Mouse (Mus musculus) gastrocnemius, postnatal 36 days (tissue): ENCODE results near the gene Slc18a3. TPM values are rescaled to one million over a fixed set of nuclear protein-coding genes. Genes with fewer than 3 reads are reported as not detected.

Experiments used
- DNase-seq, 2 experiments: peaks; one replicate each; pipeline ENCODE4 v3.0.0; 2022
- intact Hi-C: fragments of 180-260 bp; cut with DNase I; formaldehyde crosslinking; loops from one replicate; pipeline ENCODE4 v1.15.1; 2025
- long read RNA-seq, 2 experiments: library from polyadenylated mRNA; stranded (forward); transcript quantifications; one replicate each; pipeline ENCODE4 v2.0.0; 2021
- total RNA-seq, 2 experiments: library from RNA; stranded (reverse); gene quantifications; 2 replicates each; pipeline ENCODE4 v1.2.3; 2021

The Slc18a3 gene
- not detected for total RNA-seq
- long read RNA-seq, experiment 1, result 0 reads
- long read RNA-seq, experiment 2, result 0 reads

DNA sequence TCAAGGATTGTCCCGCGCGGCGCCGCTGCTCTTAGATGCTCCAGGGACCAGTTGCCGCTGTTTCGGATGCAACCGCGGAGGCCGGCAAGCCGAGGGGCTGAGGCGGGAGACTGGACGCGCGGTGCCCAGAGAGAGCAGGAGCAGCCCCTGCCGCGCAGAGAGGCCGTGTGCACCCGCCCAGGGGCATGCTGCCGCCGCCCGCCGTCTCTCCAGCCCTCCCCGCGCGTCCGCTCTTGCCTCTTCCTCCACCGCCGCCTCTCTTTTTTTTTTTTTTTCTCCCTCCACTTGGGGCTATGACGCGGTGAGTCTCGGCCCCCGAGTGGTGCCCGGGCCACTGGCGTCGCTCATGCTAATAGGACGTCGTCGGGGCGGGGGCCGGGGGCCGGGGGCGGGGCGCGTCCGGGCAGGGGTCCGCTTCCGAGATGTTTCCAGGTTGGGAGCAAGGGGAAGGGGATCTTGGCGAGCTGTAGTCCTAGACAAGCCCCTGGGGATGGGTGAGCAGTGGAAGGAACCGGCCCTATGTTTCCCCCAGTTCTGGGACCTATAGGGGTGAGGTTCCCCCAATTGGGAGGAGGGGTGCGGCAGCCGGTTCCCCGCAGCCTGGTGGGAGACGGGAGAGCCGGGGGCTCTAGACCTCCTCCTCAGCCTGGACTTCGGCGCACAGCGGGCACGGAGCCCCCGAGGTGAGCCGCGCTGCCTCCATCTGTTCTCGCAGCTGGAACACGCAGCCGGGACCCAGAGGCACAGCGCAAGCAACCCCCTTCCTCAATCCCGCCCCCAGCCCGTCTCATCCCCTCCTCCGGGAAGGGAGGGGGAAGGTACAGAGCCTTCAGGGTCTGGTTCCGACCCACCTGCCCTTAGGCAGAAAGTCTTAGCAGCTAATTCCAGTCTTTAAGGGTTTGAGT, at the start of gene Slc18a3:
TSS of gene Slc18a3 (minus strand) at position 250 of the 905 bp plus-strand sequence.
- intact Hi-C loops, result loop anchor here (5.0 kb wide), 1 partner anchor 143 kb away; the partner anchor contains the start of gene Ogdhl
- no peak for DNase-seq

DNA sequence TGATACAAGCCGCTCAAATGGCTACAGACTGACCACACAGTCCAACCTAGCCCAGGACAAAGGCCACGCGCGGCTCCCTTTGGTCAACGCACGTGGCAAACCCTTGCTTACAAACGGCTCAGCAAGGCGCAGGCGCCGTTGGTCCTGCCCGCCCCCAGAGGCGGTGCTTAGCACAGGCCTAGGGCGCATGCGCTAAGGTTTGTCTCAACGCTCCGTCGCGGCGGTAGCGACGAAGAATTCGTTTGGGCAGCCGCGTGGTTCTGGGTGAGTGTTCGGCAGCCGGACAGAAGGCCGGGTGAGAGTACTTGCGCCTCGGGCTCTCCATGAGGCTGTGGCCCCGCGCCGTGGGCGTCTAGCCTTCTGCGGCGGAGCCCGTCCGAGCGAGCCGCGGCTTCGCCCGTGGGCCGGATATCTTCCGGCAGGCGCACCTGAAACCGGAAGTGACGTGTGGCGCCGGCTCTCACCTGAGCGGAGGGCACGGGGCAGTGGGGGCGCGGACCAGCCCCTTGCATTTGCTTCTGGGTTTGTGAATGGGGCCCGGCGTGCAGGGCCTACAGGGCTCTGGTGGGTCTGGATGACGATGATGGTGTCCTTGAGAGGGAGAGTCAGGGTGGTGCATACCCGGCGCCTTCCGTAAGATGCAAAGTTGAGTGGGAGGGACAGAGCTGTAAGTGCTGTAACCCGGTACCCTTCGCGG, 48.8 kb upstream of the Slc18a3 start, which contains the start of gene Ercc6:
TSS of gene Ercc6 (plus strand) at position 186 of the 697 bp plus-strand sequence.
- intact Hi-C loops, result no loop called here
- peak; percentile 91 to 93 for DNase-seq

DNA sequence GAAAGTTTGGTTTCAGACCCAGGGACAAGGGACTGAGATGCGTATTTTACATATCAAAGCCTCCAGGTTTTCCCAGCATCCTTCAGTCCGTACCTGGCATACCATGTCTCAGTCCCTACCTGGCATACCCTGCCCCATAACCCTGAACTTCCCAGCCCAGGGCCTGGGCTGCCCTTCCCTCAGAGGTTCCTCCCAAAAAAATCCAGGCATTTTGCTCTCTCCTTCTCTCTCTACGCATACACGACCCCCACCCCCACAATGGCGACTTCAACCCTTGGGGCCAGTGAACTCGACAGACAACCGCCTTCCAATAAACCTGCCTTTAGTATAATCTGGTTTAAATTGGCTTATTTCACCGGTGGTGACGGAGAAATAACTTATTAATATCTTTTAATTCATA, 48.3 kb upstream of the Slc18a3 start:
- intact Hi-C loops, result no loop called here
- no peak for DNase-seq

DNA sequence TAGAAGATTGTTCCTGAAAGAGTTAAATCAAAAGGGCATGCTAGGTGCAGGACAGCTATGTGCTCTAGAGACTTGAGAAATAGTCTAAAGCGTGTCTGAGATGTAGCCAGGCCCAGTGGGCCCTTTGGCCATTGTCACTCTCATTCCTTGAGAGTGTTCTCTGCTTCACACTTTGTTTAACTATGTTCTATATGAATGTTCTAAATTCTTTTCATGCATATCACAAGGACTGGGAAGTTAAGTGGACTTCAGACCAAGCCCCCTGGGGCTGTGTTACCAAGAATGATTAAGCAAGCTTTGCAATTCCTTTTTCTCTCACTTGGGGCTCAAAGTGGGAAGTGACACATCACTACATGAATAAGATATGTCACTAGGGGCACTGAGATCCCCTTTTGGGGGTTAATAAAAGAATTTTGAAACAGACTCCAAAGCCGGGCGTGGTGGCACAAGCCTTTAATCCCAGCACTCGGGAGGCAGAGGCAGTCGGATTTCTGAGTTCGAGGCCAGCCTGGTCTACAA, 44.9 kb upstream of the Slc18a3 start:
- intact Hi-C loops, result no loop called here
- no peak for DNase-seq

DNA sequence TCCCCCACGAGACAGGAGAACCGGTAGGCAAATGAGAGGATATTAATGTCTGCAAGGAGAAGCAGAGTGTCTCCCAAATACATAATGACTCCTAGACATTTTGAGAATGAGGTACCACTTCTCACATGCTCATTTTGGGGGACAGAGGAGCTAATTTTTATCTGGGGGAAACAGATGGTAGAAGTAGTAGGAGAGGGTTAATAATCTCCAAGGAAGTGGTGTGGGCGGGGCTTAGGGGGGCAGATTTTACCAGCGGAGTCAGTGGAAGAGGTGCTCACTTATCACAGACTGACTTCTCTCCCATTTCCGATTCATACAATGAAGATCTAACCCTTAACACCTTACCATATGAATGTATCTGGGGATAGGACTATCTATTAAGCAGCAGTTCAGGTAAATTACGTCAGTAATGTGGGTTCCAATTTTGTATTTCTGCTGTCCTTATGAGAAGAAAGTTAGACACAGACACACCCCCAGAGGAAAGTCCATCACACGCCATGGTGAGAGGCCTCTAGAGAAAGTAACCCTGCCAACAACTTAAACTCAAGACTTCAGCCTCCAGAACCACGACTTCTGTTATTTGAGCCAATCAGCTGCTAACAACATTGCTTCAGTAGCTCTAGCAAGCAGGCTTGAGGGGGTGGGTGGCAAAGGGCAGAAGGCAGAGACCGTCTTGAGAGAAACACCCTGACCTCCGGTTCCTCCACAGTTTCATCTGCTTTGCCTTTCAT, 43.6 kb upstream of the Slc18a3 start:
- no peak for DNase-seq
- intact Hi-C loops, result no loop called here

DNA sequence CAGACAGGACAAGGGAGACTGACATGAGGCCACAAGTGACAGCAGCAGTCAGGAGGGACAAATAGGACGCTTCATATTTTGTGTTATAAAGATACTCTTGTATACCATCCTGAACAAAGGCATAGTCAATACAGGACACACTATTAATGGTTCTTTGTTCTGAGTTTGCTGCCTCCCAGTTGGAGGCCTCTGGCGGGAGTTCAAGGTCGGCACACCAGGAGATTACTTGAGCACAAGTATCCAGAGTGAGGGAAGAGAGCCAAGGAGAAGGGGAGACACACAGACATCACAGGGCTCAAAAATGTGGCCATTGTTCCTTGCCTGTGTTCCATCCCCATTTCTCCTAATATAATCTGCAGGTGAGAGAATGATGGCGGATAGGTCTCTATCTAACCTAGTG, 42.6 kb upstream of the Slc18a3 start:
- intact Hi-C loops, result no loop called here
- no peak for DNase-seq

DNA sequence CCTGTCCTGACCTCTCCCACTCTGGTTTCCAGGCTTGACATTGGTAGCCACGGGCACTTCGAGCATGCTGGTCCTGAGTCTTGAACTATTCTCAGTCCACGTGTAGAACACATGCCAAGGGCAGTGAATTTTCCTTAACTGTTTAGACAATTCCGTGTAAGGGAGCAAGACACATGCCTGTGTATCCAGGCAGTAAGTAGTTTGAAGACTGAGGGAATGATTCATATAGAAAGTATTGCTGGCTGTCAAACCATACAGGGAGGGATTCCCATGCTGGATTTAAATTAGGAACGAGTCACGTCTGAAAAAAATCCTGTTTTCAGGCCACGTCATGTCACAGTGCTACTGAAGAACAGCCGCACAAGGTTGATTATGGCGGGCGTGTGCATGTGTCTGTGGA, 41.7 kb upstream of the Slc18a3 start:
- no peak for DNase-seq
- intact Hi-C loops, result no loop called here

DNA sequence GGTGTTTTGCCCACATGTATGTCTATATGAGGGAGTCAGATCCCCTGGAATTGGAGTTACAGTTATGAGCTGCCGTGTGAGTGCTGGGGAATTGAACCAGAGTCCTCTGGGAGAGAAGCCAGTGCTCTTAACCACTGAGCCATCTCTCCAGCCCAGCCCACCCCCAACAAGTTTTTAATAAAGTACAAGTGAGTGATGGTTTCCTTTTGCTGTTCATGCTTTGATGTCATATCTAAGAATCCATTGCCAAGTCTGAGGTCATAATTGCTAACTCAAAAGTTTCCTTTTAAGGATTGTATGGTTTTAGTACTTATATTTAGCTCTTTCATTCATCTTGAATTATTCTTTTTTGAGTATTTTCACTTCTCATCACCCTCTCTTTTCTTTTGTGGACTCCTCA, 39.2 kb upstream of the Slc18a3 start:
- no peak for DNase-seq
- intact Hi-C loops, result no loop called here

DNA sequence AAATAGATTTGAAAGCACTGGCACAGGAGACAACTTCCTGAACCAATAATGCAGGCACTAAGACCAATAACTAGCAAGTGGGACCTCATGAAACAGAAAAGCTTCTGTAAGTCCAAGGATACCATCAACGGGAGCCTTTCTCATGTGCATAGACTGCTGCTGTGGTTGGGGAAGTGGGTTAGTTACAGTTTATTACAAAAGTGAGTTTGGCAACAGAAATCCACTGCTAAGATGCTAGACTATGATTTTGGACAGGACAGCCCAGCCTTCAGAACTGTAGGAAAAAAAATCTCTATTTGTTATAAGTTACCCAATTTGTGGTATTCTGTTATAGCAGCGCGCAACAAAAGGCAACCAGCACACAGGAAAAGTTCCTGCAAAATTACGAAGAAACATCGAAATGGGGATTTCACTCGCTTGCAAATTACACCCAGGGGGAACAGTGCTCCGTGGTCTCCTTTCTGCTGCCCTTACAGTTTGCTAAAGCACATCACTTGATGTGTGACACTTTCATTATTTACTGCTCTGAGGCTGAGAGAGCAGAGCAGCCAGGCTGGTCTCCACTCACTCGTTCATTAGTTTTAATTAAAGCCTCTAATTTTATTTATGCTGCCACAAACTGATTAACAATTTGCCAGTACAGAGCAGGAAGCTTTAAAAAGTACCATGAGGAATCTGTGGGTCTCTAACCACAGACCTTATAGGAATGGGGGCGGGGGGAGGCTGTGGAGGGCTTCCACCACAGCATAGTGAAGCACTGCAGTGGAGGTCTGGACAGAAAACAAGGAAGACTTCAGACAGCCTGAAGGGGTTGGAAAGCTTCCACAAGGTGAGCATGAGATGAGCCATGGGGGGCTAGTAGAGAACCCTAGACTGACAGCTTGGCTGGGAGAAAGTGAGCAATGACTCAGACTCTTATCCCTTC, 38.4 kb upstream of the Slc18a3 start:
- DNase-seq, result no peak
- intact Hi-C loops, result no loop called here

DNA sequence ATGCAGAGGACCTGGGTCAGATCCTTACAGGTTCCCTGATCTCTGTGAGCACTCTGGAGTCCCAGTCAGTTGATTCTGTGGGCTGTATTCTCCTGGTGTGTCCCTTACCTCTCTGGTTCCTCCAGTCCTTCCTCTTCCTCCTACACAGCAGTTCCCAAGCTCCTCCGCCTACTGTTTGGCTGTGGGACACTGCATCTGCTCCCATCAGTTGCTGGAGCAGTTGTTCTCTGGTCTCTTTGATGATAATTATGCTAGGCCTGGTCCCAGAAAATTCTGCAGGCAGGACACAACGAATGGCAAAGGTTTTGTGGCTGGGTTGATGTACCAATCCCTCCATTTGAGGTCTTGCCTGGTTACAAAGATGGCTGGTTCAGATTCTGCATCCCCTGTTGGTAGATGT, 36.7 kb upstream of the Slc18a3 start:
- no peak for DNase-seq
- intact Hi-C loops, result no loop called here

DNA sequence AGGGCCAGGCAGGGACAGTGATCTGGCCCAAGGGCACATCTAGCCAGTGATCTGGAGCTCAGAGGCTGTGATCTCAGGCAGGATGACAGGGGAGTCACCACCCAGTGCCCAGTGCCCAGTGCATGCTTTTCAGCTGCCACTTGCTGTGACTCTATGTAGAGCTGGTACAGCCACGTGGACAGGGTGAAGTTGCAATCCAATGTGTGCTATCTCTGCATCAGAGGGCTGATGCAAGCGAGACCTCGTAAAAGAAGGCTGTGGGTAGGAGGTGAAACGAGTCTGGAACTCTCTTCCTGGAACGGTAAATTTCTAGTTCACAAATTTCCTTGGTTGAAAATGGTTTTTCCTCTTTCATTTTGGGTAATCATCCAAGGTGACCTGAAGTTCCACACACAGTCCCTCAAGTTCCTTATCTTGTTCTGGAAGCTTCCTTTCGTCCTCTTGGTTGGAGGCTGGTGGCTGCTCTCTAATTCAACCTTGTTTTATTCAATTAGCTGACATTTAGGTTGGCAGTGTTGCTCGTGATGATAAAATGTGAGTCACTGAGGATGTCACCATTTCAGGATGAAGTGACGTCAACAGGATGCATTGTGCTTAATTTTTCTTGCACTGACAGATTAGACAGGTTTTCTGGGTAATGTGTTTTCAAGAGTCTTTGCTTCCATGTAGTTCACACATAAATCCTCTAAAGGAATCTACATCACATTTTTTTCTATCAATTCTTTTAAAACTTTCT, 31.6 kb upstream of the Slc18a3 start:
- DNase-seq, result no peak
- intact Hi-C loops, result no loop called here

DNA sequence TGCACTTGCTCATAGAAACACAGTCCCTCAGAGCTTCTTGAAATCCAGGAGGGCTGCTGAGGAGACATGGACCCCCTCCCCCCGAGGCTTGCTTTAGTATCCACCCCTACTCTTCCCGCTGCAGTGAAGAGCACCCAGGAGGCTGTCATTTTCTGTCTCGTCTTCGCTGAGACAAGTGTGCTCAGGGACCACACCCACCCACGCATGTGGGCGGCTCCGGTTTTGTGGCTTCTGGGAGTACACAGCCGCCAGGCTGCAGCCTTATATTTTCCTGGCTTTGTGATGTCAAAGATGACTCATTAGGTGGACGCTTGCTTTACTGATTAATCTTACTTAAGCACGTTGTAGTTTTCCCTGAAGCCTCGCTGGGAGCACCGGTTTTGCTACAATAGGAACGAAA, 27.9 kb upstream of the Slc18a3 start:
- intact Hi-C loops, result no loop called here
- DNase-seq, result no peak

DNA sequence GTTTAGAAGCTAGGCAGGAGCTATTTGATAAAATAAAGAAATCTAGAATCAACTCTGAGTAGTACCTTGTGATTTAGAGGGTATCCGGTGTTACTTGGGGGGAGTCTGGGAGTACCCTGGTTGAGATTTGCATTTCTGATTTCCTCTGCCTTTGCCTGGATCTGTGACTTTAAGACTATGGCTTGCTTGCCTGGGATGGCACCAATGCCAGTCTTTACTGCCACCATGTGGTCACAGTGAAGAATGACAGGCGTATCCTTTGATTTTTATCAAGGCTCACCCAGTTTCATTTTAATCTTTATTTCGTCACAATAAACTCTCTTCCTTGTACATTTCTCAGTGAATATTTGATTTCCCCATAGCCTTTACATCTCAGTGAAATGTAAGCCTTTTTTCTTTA, 17.4 kb upstream of the Slc18a3 start:
- DNase-seq, result no peak
- intact Hi-C loops, result loop anchor here (5.0 kb wide), 1 partner anchor 255 kb away; no protein-coding TSS in a partner anchor

DNA sequence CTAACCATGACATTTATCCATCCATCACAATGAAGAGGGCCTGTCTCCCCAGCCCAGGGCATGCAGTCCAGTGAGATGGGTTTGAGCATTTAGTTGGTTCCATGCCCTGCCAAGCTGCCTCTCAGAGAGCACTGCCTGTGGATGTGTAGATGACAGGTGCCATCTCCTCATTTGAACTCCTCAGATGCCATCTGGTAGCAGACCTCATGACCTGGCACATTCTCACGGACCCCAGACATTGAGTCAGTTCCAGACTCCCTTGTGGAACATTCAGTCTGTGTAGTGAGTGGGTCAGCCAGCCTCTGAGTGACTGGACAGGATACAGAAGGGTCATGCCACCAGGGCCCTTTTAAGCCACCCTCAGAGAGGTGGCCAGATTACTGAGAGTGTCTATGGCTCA, 12.9 kb upstream of the Slc18a3 start:
- intact Hi-C loops, result no loop called here
- DNase-seq, result no peak

DNA sequence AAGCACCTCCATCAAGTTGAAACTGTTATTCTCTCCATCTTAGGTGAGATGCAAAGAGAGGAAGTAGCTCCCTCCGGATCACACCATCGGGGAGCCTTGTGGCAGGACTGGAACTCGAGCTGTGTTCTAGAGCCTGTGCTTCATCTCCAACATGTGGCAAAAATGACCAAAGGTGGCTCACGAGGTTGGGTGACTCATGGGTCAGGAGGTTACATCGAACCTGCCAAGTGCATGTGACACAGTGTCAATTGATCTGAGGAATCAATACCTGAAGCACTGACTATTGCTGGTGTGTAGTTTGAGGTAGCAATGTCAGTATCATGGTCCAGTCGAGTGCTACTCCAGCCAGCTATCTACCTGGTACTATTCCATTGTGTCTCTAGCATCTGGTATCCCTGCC, 11.9 kb upstream of the Slc18a3 start:
- intact Hi-C loops, result no loop called here

DNA sequence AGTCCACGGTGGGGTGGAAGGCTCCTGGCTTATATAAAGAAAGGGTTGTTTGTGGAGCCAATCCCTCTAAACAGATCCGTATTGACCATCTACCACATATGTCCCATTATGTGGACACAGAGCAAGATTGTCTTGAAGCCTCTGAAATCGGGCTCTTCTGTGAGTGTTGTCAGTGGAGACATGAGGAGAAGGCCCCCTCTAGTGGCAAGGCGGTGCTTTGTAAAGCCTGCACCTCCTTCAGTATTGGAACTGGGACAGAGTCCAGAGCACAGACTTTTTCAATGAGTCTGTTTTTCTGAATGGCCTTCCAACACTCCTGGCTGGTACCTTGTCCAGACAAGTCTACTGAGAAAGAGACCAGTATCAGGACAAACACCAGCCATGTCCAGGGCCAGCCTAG, 8.3 kb upstream of the Slc18a3 start:
- no peak for DNase-seq
- intact Hi-C loops, result no loop called here

More for the DNA sequence above, 11.9 kb upstream of the Slc18a3 start:
- no peak for DNase-seq

DNA sequence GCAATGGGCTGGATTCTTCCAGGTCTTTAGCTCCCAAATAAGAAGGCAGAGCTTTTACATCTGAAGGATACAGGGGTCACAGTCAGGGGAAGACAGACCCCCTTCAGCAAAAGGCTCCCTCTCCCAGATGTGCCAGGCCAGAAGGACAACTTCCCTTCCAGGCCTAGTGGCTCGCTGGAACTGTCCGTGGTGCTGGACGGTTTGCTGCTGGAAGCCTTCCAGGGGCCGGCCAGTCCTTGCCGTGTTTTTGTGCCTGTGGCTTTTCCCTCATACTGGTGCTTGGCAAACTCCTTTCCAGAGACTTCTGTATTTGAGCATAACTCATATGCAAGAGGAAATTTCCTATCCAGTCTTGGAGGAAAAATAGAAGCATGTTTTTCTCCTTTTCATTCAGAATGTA, 3.0 kb upstream of the Slc18a3 start:
- peak in 1 of 2 experiments; percentile 20 for DNase-seq
- intact Hi-C loops, result loop anchor here (5.0 kb wide), 1 partner anchor 145 kb away; the partner anchor contains the start of gene Ogdhl

DNA sequence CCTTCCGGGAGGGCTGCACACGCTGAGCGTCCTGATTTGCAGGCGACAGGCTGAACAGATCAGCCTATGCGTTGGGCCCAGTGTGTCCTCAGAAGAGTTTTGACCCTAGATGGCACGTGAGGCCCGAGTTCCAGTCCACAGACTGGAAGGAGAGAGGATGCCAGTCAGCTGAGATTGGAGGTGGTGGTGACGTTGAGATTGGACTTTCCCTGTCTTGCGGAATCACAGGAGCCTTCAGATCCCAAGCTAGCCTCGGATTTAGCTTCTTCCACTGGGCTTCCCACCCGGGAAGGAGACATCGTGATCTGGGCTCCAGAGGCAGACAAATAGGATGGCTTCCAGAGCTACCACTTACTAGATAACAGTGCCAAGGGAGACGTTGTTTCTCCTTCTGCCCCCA, 1.2 kb upstream of the Slc18a3 start, which contains the start of gene Chat:
TSS of gene Chat (minus strand) at position 101 of the 400 bp plus-strand sequence.
- intact Hi-C loops, result loop anchor here (5.0 kb wide), 1 partner anchor 144 kb away; the partner anchor contains the start of gene Ogdhl
- DNase-seq, result no peak

DNA sequence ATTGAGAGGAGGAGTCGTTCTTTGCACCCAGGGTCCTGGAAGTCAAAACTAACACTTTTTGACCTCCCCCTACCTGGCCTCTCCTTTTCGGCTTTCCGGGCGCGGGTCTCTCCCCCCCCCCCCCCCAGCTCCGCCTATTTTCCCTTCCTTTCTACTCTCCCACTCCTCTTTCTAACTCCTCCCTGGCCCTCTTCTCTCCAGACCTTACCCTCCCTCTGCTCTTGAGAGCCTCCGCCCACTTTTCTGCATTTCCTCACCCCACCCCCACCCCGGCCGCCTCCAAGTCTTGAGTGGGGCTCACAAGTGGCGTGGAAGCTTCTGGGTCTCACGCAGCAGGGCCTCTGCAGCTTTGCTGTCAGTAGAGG, 838 bp upstream of the Slc18a3 start:
- intact Hi-C loops, result loop anchor here (5.0 kb wide), 1 partner anchor 143 kb away; the partner anchor contains the start of gene Ogdhl
- no peak for DNase-seq
